Mouse (Mus musculus): ENCODE measurements at regions not wholly inside any gene's neighbourhood (a gene's known extent, or its start where the extent isn't known, plus 50 kb on each side); places are given as distances from the start of the nearest gene placed in this dataset.
A peak's percentile ranks its signal among the peaks of the same experiment; 100 is the strongest.

DNA sequence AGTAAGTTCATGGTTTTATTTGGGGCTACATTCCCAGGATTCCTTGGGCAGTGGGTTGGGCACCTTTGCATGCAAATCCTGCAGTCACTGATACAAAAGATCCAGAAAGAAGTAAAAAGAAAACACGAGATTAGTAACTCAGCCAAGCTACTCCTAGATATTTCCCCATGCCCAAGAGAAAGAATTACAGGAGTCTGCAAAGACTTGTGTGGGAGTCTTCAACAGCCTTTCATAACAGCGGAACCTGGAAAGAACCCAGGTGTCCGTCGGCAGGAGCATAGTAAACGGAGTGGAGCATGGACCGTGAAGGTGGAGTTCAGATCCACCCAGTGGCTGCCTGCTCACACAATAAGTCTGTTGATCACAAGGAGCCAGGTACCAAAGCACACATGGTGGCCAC is 121.1 kb upstream of the A530016L24Rik start:
- Histone ChIP-seq H3K27me3 (ENCODE audit: control insufficient read depth, insufficient read depth, low read length) (no peaks in the 10 kb centered on the region), H3K4me3 (ENCODE audit: insufficient read depth, low read depth, low read length) (no peak overlapping the region), H3K4me1 (ENCODE audit: control insufficient read depth, insufficient read depth, low read length) (0 out of 2 replicates have a peak, but pooled peaks cover 3% of the 10 kb centered on the region), H3K79me2 (ENCODE audit: control insufficient read depth, insufficient read depth, low read length) (no peaks in the 10 kb centered on the region), H3K36me3 (ENCODE audit: control insufficient read depth, insufficient read depth, low read length) (no peaks in the 10 kb centered on the region), H3K27ac (replicated peaks; ENCODE audit: insufficient read depth, low read depth, low read length) (no peak overlapping the region), H3K9ac (ENCODE audit: low read depth, low read length) (no peak overlapping the region)
- no peak for DNase-seq (ENCODE audit: extremely low read depth, low read depth, low spot score)
- WGBS, result 66% methylated on average over 6 of the region's 6 CpGs
- no peak for TF ChIP-seq POLR2A (IDR thresholded peaks at IDR 0.05; ENCODE audit: extremely low read depth, insufficient read depth, low read length)
- no peak for TF ChIP-seq CTCF (IDR thresholded peaks at IDR 0.05; ENCODE audit: low read depth, low read length)

- H3K4me3 ChIP-seq (ENCODE audit: insufficient read depth, low read depth, low read length), result no peak overlapping the region
- H3K36me3 ChIP-seq (ENCODE audit: control insufficient read depth, insufficient read depth, low read length), result no peaks in the 10 kb centered on the region
- no peak overlapping the region for H3K27ac ChIP-seq (replicated peaks; ENCODE audit: insufficient read depth, low read depth, low read length)
- H3K79me2 ChIP-seq (ENCODE audit: control insufficient read depth, insufficient read depth, low read length), result no peaks in the 10 kb centered on the region
- DNase-seq (ENCODE audit: extremely low read depth, low read depth, low spot score), result peak; percentile 72
- TF ChIP-seq POLR2A (IDR thresholded peaks at IDR 0.05; ENCODE audit: extremely low read depth, insufficient read depth, low read length) (no peak), CTCF (IDR thresholded peaks at IDR 0.05; ENCODE audit: low read depth, low read length) (no peak)
- H3K27me3 ChIP-seq (ENCODE audit: control insufficient read depth, insufficient read depth, low read length), result no peaks in the 10 kb centered on the region
- 0 out of 2 replicates have a peak, but pooled peaks cover 3% of the 10 kb centered on the region for H3K4me1 ChIP-seq (ENCODE audit: control insufficient read depth, insufficient read depth, low read length)
- H3K9ac ChIP-seq (ENCODE audit: low read depth, low read length), result no peak overlapping the region
- 63% methylated on average over 15 of the region's 15 CpGs for WGBS
Measured at GRCm38 (mm10) chr12:112369581-112370371, 119.5 kb upstream of the A530016L24Rik start.

DNA sequence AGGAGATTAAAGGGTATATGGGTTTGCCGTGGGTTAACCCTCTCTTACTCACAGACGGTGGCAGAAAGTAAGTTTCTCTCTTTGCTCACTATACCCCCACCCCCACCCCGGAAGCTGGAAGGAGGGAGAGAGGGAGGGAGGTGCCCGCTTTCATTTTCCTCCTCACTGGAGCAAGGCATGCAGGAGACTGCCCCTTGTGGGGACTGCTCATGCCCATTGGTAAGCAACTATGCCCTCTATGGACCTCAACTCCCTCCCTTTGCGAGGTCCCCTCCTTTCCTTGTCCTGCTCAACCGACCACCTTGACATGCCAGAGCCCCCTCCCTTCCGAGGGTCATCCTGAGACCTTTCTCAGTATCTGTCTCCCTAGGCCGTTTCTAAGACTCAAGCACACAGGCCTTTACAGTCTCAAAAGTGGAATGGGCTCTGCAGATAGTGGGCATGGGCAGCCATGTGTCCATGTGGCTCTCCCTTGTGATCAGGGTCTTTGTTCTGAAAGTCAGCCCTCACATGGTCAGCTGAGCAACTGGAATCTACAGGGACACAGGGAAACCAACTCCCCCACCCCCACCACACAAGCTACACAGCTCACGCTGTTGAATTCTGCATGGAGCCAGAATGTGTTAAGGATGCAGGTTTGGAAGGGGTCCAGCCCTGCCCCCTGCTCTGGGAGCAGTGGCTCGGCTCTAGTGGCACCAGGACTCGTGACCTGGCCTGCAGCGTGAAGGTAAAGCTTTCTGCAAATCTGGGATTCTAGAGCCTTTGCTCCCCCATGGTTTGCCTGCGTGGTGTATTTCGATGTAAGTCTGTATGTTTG is 116.8 kb upstream of the A530016L24Rik start:
- H3K4me3 ChIP-seq (ENCODE audit: insufficient read depth, low read depth, low read length), result no peak overlapping the region
- TF ChIP-seq POLR2A (IDR thresholded peaks at IDR 0.05; ENCODE audit: extremely low read depth, insufficient read depth, low read length) (no peak), CTCF (IDR thresholded peaks at IDR 0.05; ENCODE audit: low read depth, low read length) (no peak)
- no peak overlapping the region for H3K27ac ChIP-seq (replicated peaks; ENCODE audit: insufficient read depth, low read depth, low read length)
- WGBS, result 72% methylated on average over 14 of the region's 14 CpGs
- no peak for DNase-seq (ENCODE audit: extremely low read depth, low read depth, low spot score)
- 0 out of 2 replicates have a peak, but pooled peaks cover 3% of the 10 kb centered on the region for H3K4me1 ChIP-seq (ENCODE audit: control insufficient read depth, insufficient read depth, low read length)
- H3K9ac ChIP-seq (ENCODE audit: low read depth, low read length), result no peak overlapping the region
- H3K79me2 ChIP-seq (ENCODE audit: control insufficient read depth, insufficient read depth, low read length), result no peaks in the 10 kb centered on the region
- H3K27me3 ChIP-seq (ENCODE audit: control insufficient read depth, insufficient read depth, low read length), result no peaks in the 10 kb centered on the region
- H3K36me3 ChIP-seq (ENCODE audit: control insufficient read depth, insufficient read depth, low read length), result no peaks in the 10 kb centered on the region

GRCm38 (mm10) chr12:112373966-112374365 is 115.3 kb upstream of the A530016L24Rik start:
- Histone ChIP-seq H3K79me2 (ENCODE audit: control insufficient read depth, insufficient read depth, low read length) (no peaks in the 10 kb centered on the region), H3K4me3 (ENCODE audit: insufficient read depth, low read depth, low read length) (no peak overlapping the region), H3K4me1 (ENCODE audit: control insufficient read depth, insufficient read depth, low read length) (0 out of 2 replicates have a peak, but pooled peaks cover 3% of the 10 kb centered on the region), H3K36me3 (ENCODE audit: control insufficient read depth, insufficient read depth, low read length) (no peaks in the 10 kb centered on the region), H3K9ac (ENCODE audit: low read depth, low read length) (no peak overlapping the region), H3K27me3 (ENCODE audit: control insufficient read depth, insufficient read depth, low read length) (no peaks in the 10 kb centered on the region), H3K27ac (replicated peaks; ENCODE audit: insufficient read depth, low read depth, low read length) (no peak overlapping the region)
- WGBS, result 50% methylated on average over 7 of the region's 7 CpGs
- TF ChIP-seq POLR2A (IDR thresholded peaks at IDR 0.05; ENCODE audit: extremely low read depth, insufficient read depth, low read length), result no peak
- TF ChIP-seq CTCF (IDR thresholded peaks at IDR 0.05; ENCODE audit: low read depth, low read length), result no peak
- DNase-seq (ENCODE audit: extremely low read depth, low read depth, low spot score), result peak; percentile 20

DNA sequence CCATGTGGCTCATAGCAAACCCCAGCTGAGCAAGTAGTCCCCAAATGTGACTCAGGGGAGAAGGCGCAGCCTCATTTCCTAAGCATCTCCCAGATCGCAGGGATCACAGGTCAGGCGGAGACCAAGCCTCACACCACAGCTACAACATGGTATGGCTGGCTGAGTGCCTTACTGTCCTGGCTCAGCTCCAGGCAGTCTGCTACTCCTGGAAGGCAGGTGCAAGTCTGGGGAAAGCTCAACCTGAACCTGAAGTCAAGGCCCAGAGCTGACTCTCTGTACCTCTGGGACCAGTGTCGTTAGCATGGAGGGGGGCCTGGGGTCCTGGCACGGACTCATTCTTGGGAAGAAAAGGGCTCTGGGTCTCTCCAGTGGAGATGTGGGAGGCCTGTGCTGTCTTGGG is 113.0 kb upstream of the A530016L24Rik start:
- no peak overlapping the region for H3K27ac ChIP-seq (replicated peaks; ENCODE audit: insufficient read depth, low read depth, low read length)
- H3K9ac ChIP-seq (ENCODE audit: low read depth, low read length), result no peak overlapping the region
- no peaks in the 10 kb centered on the region for H3K79me2 ChIP-seq (ENCODE audit: control insufficient read depth, insufficient read depth, low read length)
- TF ChIP-seq POLR2A (IDR thresholded peaks at IDR 0.05; ENCODE audit: extremely low read depth, insufficient read depth, low read length), result no peak
- TF ChIP-seq CTCF (IDR thresholded peaks at IDR 0.05; ENCODE audit: low read depth, low read length), result no peak
- H3K4me3 ChIP-seq (ENCODE audit: insufficient read depth, low read depth, low read length), result no peak overlapping the region
- no peaks in the 10 kb centered on the region for H3K4me1 ChIP-seq (ENCODE audit: control insufficient read depth, insufficient read depth, low read length)
- H3K27me3 ChIP-seq (ENCODE audit: control insufficient read depth, insufficient read depth, low read length), result no peaks in the 10 kb centered on the region
- WGBS, result 86% methylated on average over 5 of the region's 5 CpGs
- no peak for DNase-seq (ENCODE audit: extremely low read depth, low read depth, low spot score)
- H3K36me3 ChIP-seq (ENCODE audit: control insufficient read depth, insufficient read depth, low read length), result no peaks in the 10 kb centered on the region
